Comparison of ENCODE assay signal across 20 mouse cellular contexts in the genomic region with DNA sequence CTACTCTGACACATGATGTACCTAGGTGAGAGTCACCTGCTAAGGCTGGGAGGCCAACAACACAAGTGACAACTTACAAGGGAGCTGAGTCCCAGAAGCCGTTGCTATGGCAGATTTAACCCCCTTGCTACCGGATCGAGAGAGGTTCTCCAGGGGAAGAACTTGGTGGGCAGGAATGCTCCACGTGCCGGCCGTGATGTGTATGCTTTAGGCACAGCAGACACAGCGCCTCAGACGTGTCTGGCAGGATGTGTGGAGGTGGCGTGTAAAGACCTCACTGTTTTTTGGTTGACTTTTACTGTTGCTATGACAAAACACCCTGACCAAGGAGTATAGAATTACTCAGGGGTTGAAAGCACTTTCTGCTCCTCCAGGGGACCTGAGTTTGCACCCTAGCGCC. TPM values are rescaled to one million over a fixed set of nuclear protein-coding genes. Genes with fewer than 3 reads are reported as not detected.
DNase-seq lines count a peak whose midpoint lies in the region; ATAC-seq and TF ChIP-seq lines count a peak whose summit lies in the region.
"Had no signal": no experiment of that assay in that cellular context is flagged by ENCODE, and none has a peak within 500 bp of the region (broad histone marks: within the 10 kb centered on the region; RNA-seq: fewer than 3 reads in every experiment).

No protein-coding gene starts in this region.

- TF ChIP-seq POLR2A in lung, adult 2 months (IDR thresholded peaks at IDR 0.05; ENCODE audit: borderline replicate concordance, extremely low read depth, low read depth, low read length): no peak

- peaks cover 5% of the 10 kb centered on the region; the same call in 1 of the 2 replicates for H3K9me3 ChIP-seq in lung, embryonic 16.5 days (ENCODE audit: control insufficient read depth, low read length)
- H3K9me3 ChIP-seq: liver, embryonic 12.5 days; neural tube, embryonic 15.5 days had no signal

- no peaks in the 10 kb centered on the region for H3K27me3 ChIP-seq in lung, embryonic 16.5 days (ENCODE audit: control insufficient read depth, insufficient read depth, low read depth, low read length)
- H3K27me3 ChIP-seq: CH12.LX; embryonic facial prominence, embryonic 12.5 days; forebrain, embryonic 15.5 days; heart, embryonic 13.5 days; liver, embryonic 12.5 days; midbrain, embryonic 12.5 days; neural tube, embryonic 15.5 days had no signal

- H3K36me3 ChIP-seq in lung, embryonic 16.5 days (ENCODE audit: control insufficient read depth, insufficient read depth, low read length): no peaks in the 10 kb centered on the region
- H3K36me3 ChIP-seq: embryonic facial prominence, embryonic 12.5 days; forebrain, embryonic 15.5 days; heart, embryonic 13.5 days; liver, embryonic 12.5 days; midbrain, embryonic 12.5 days; neural tube, embryonic 15.5 days had no signal

- H3K4me1 ChIP-seq in lung, embryonic 16.5 days (replicated peaks; ENCODE audit: control insufficient read depth, insufficient read depth, low read length): no peaks in the 10 kb centered on the region; the same call in 1 of the 2 replicates
- peaks cover 3% of the 10 kb centered on the region for H3K4me1 ChIP-seq in lung, adult 2 months (ENCODE audit: control insufficient read depth, insufficient read depth, low read length)
- H3K4me1 ChIP-seq: embryonic facial prominence, embryonic 12.5 days; liver, embryonic 12.5 days had no signal

- H3K4me3 ChIP-seq in lung, embryonic 16.5 days (ENCODE audit: low read length): no peak overlapping the region
- no peak overlapping the region for H3K4me3 ChIP-seq in lung, adult 2 months (replicated peaks; ENCODE audit: extremely low read depth, low read depth, low read length)
- H3K4me3 ChIP-seq: embryonic facial prominence, embryonic 12.5 days; forebrain, embryonic 15.5 days; gastrocnemius, adult 2 months; heart, embryonic 13.5 days; layer of hippocampus, adult 2 months; liver, embryonic 12.5 days; midbrain, embryonic 12.5 days; neural tube, embryonic 15.5 days had no signal

- H3K27ac ChIP-seq in lung, embryonic 16.5 days (ENCODE audit: low read length): no peak overlapping the region
- H3K27ac ChIP-seq: embryonic facial prominence, embryonic 12.5 days; forebrain, embryonic 15.5 days; heart, embryonic 13.5 days; hindbrain, embryonic 14.5 days; liver, embryonic 12.5 days; midbrain, embryonic 12.5 days; neural tube, embryonic 15.5 days had no signal

- TF ChIP-seq CTCF in lung, adult 2 months (IDR thresholded peaks at IDR 0.05; ENCODE audit: insufficient read depth, low read length): no peak

- no peak overlapping the region for H3K4me2 ChIP-seq in lung, embryonic 16.5 days (ENCODE audit: low read depth, low read length)
- H3K4me2 ChIP-seq: embryonic facial prominence, embryonic 12.5 days; forebrain, embryonic 15.5 days; heart, embryonic 13.5 days; hindbrain, embryonic 14.5 days; liver, embryonic 12.5 days; midbrain, embryonic 12.5 days; neural tube, embryonic 15.5 days had no signal

- ATAC-seq in lung, embryonic 16.5 days (ENCODE audit: low read depth): peak; percentile 28
- ATAC-seq in inflammation-experienced regulatory T-cells, adult 6 months: peak; percentile 85
- ATAC-seq: forebrain, embryonic 15.5 days; liver, embryonic 12.5 days had no signal

- no peak for DNase-seq in lung, adult 2 months
- DNase-seq in thymus, postnatal 25 days: peak; percentile 21
- DNase-seq in thymus, adult 18-20 months: no peak
- no peak for DNase-seq in kidney, adult 9 months
- DNase-seq in spleen, postnatal 14 days (ENCODE audit: low spot score in 2 of 2): no peak
- no peak for DNase-seq in spleen, postnatal 4 days (ENCODE audit: low spot score in 2 of 2)
- DNase-seq: embryo, embryonic 11 days had no signal

- no peak overlapping the region for H3K9ac ChIP-seq in lung, embryonic 16.5 days (ENCODE audit: low read length)
- H3K9ac ChIP-seq: embryonic facial prominence, embryonic 12.5 days; forebrain, embryonic 15.5 days; heart, embryonic 13.5 days; hindbrain, embryonic 14.5 days; liver, embryonic 12.5 days; liver, postnatal 0 days; midbrain, embryonic 12.5 days; neural tube, embryonic 15.5 days had no signal

- WGBS in lung, embryonic 16.5 days: 54% methylated on average over 10 of the region's 10 CpGs
- WGBS in lung, adult 2 months: 66% methylated on average over 10 of the region's 10 CpGs

RNA-seq across cellular contexts. Expression of gene Rflna, which starts 58.6 kb away (rescaled TPM):
- polyA plus RNA-seq in lung, embryonic 16.5 days (2015; fragmentation: Nextera tagmentation; extraction: Ambion mirVana): 6.7 and 6.8 TPM in 2 replicates
- polyA plus RNA-seq in lung, adult 2 months (2012; rRNA removed): 20.2 and 26.0 TPM in 2 replicates
- polyA plus RNA-seq in inflammation-experienced regulatory T-cells, adult 6 months (2017; shearing (Covaris generic)): under 1 TPM in 2 of 3 experiments, not detected in 1; 0.36 to 0.87 TPM
